Mouse (Mus musculus): Measurements from ENCODE around the gene Por.

DNA sequence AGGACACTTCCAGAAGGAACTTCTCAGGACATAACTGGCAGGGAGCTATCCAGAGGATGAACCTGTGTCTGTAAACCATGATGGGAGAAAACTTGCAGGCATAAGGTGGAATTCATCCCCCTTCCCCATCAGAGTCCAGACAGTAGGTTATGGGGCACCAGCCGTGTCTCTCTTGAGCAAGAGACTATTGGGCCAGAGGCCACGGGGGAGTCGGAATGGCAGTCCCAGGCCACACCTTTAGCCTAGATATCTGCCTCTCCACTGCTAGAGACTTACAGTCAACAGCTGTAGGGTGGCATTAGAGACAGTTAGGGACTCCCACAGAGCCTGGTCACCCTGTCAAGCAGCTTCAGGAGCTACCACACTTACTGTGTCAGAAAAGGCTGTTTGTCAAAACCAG, 92.0 kb downstream of the Por start:
- TF ChIP-seq CTCF (IDR thresholded peaks at IDR 0.05; ENCODE audit: low read depth, low read length) (no peak), POLR2AphosphoS5 (IDR thresholded peaks at IDR 0.05; ENCODE audit: insufficient replicate concordance, low read depth, low read length) (no peak), GATA1 (IDR thresholded peaks at IDR 0.05; ENCODE audit: borderline replicate concordance, low read length) (no peak), TAL1 (conservative IDR thresholded peaks at IDR 0.05; ENCODE audit: low read depth, low read length) (no peak), GATA2 (IDR thresholded peaks at IDR 0.05; ENCODE audit: borderline replicate concordance, low read depth, low read length) (no peak)

All from G1E (cell line).